In the genomic region with DNA sequence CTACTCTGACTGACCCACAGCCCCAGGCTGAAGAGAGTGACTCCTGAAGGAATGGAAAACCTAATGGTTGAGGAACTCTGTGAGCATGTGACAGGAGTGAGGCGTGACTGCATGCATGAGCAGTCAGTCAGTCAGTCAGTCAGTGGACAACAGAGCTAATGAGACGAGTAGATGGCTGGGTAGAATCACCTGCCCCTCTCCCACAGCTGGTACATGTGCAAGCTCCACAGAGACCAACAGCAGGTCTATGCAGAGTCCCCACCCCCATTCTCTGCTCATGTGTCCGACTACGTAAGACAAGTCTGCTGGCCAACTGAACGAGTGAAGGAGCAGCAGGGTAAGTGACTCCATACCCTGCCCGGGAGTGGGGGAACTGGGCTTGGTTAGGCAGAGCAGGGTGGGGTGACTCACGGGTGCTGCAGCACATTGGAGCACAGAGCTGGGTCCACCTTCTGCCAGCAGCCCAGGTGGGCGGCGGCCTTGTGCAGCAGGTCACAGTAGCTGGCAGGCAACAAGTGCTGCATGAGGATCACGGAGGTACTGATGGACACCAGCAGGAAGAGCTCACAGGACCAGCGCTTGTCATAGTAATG, we compare ENCODE assay signal across 24 mouse cellular contexts. TPM values are rescaled to one million over a fixed set of nuclear protein-coding genes. Genes with fewer than 3 reads are reported as not detected.
DNase-seq lines count a peak whose midpoint lies in the region; ATAC-seq and TF ChIP-seq lines count a peak whose summit lies in the region.
"Had no signal": no experiment of that assay in that cellular context is flagged by ENCODE, and none has a peak within 500 bp of the region (broad histone marks: within the 10 kb centered on the region; RNA-seq: fewer than 3 reads in every experiment).

No protein-coding gene starts in this region.

- H3K4me3 ChIP-seq in testis, adult 2 months (ENCODE audit: control insufficient read depth, low read depth, low read length), result no peak overlapping the region
- H3K4me3 ChIP-seq: embryonic facial prominence, embryonic 12.5 days; heart, embryonic 10.5 days; limb, embryonic 13.5 days; midbrain, embryonic 10.5 days; neural tube, embryonic 15.5 days had no signal

- no peak for DNase-seq in testis, postnatal 10 days (ENCODE audit: low spot score)
- DNase-seq in kidney, adult 9 months, result peak; percentile 90
- peak; percentile 76 for DNase-seq in kidney, postnatal 14 days
- no peak for DNase-seq in gastrocnemius, adult 8-10 months (ENCODE audit: low spot score in 2 of 2)
- no peak for DNase-seq in adrenal gland, adult 18-20 months (ENCODE audit: low spot score in 2 of 2)
- DNase-seq: adrenal gland, postnatal 36 days; B cell, adult 2 months; cerebellum, adult 11 months; cerebellum, postnatal 25 days; heart, postnatal 4 days; right cerebral cortex, adult 18-20 months; right cerebral cortex, postnatal 4 days; thymus, adult 2 months; thymus, postnatal 4 days had no signal

- H3K4me1 ChIP-seq in testis, adult 2 months (ENCODE audit: control insufficient read depth, insufficient read depth, low read length), result no peaks in the 10 kb centered on the region
- H3K4me1 ChIP-seq: embryonic facial prominence, embryonic 12.5 days; heart, embryonic 10.5 days; limb, embryonic 13.5 days; midbrain, embryonic 10.5 days; neural tube, embryonic 15.5 days had no signal

- no peaks in the 10 kb centered on the region for H3K27me3 ChIP-seq in testis, adult 2 months (ENCODE audit: control insufficient read depth, insufficient read depth, low read length)
- H3K27me3 ChIP-seq: CH12.LX; embryonic facial prominence, embryonic 12.5 days; limb, embryonic 13.5 days; neural tube, embryonic 15.5 days had no signal

- H3K27ac ChIP-seq in testis, adult 2 months (ENCODE audit: control insufficient read depth, insufficient read depth, low read depth, low read length), result no peak overlapping the region
- H3K27ac ChIP-seq: embryonic facial prominence, embryonic 12.5 days; heart, embryonic 10.5 days; hindbrain, embryonic 14.5 days; limb, embryonic 13.5 days; liver, embryonic 14.5 days; midbrain, embryonic 10.5 days; neural tube, embryonic 15.5 days had no signal

- ATAC-seq in inflammation-experienced regulatory T-cells, adult 6 months, result no peak

- TF ChIP-seq POLR2A in testis, adult 2 months (IDR thresholded peaks at IDR 0.05; ENCODE audit: control insufficient read depth, low read depth, low read length), result 0 out of 2 replicates have a peak, but pooled peaks have one; percentile 15

- no peak for TF ChIP-seq CTCF in testis, adult 2 months (IDR thresholded peaks at IDR 0.05; ENCODE audit: control insufficient read depth, insufficient read depth, insufficient replicate concordance, low read depth, low read length)

- peaks cover 7% of the 10 kb centered on the region for H3K36me3 ChIP-seq in testis, adult 2 months (ENCODE audit: control insufficient read depth, insufficient read depth, low read length)

RNA-seq across cellular contexts. Expression of a gene that starts 11.4 kb away (rescaled TPM):
- polyA plus RNA-seq in testis, adult 2 months (2012; rRNA removed), result 140 and 143 TPM in 2 replicates
- 10 to 100 TPM; 69.1 to 77.9 (median 76.0) TPM for total RNA-seq in gastrocnemius, adult 8-10 months (2022)
- polyA plus RNA-seq in inflammation-experienced regulatory T-cells, adult 6 months (2017; shearing (Covaris generic)), result 10 to 100 TPM in 1 of 3 experiments, 1 to 10 TPM in 2; 8.6 to 11.6 (median 9.9) TPM
- 10 to 100 TPM; 92.4 to 96.3 TPM for total RNA-seq in adrenal gland, adult 18-20 months (2021)

RNA-seq across cellular contexts. Expression of a gene that starts 12.6 kb away (rescaled TPM):
- 273 and 283 TPM in 2 replicates for polyA plus RNA-seq in testis, adult 2 months (2012; rRNA removed)
- 1 to 10 TPM; 1.8 to 4.9 (median 3.3) TPM for total RNA-seq in gastrocnemius, adult 8-10 months (2022)
- polyA plus RNA-seq in inflammation-experienced regulatory T-cells, adult 6 months (2017; shearing (Covaris generic)), result 10 to 100 TPM in 2 of 3 experiments, 1 to 10 TPM in 1; 8.3 to 16.1 (median 12.8) TPM
- total RNA-seq in adrenal gland, adult 18-20 months (2021), result 10 to 100 TPM; 11.7 to 13.0 TPM

RNA-seq across cellular contexts. Expression of a gene that starts 43.1 kb away (rescaled TPM):
- 15.3 and 15.9 TPM in 2 replicates for polyA plus RNA-seq in testis, adult 2 months (2012; rRNA removed)
- total RNA-seq in gastrocnemius, adult 8-10 months (2022), result 10 to 100 TPM; 10.9 to 20.3 (median 15.6) TPM
- 10 to 100 TPM; 17.1 to 26.8 (median 21.4) TPM for polyA plus RNA-seq in inflammation-experienced regulatory T-cells, adult 6 months (2017; shearing (Covaris generic))
- total RNA-seq in adrenal gland, adult 18-20 months (2021), result 10 to 100 TPM; 63.5 to 69.2 TPM

RNA-seq across cellular contexts. Expression of a gene that starts 58.1 kb away (rescaled TPM):
- polyA plus RNA-seq in testis, adult 2 months (2012; rRNA removed), result 17.1 and 19.2 TPM in 2 replicates
- 10 to 100 TPM; 20.2 to 24.6 (median 23.2) TPM for total RNA-seq in gastrocnemius, adult 8-10 months (2022)
- polyA plus RNA-seq in inflammation-experienced regulatory T-cells, adult 6 months (2017; shearing (Covaris generic)), result 10 to 100 TPM; 35.0 to 40.3 (median 39.9) TPM
- total RNA-seq in adrenal gland, adult 18-20 months (2021), result 10 to 100 TPM; 53.5 to 72.4 TPM

Comparison
In these comparisons a context has a peak if more than half of its experiments do, and no peak if none do; other contexts are left out.
1. DNase-seq: peak in kidney, adult 9 months (single experiment) and kidney, postnatal 14 days (single experiment); none in testis, postnatal 10 days (single experiment), gastrocnemius, adult 8-10 months (0 of 2) and adrenal gland, adult 18-20 months (0 of 2).